Mouse (Mus musculus): ENCODE data around the gene Usp10. TPM values are rescaled to one million over a fixed set of nuclear protein-coding genes. Genes with fewer than 3 reads are reported as not detected.

Usp10 gene
- total and polyA plus RNA-seq, 3 experiments: 227 to 398 (median 263) TPM

DNA sequence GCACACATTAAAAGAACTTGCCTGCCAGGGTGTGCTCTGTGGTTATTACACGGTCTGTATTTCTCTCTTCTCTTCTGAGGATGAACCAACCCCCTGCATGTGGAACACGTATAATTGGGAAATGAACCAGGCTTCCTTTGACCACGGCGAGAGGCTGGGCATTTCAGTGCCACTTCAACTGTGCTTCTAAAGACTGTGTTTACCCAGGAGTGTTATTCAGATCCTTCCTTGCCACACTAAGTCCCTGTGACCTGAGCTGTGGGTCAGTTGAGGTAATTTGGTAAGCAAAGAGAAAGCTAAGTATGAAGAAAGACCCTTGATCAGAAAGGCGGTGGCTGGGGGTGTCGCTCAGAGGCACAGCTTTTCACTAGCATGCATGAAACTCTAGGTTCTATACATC lies 28.9 kb upstream of the Usp10 start:
- DNase-seq (ENCODE audit: low read depth, low spot score): no peak
- Histone ChIP-seq H3K79me2 (ENCODE audit: control insufficient read depth, insufficient read depth, low read length, poor library complexity) (no peaks in the 10 kb centered on the region), H3K36me3 (ENCODE audit: control insufficient read depth in 1 of 2, insufficient read depth in 2 of 2, low read length in 2 of 2) (no peaks in the 10 kb centered on the region; a peak in 1 of 4 replicates), H3K9me3 (replicated peaks; ENCODE audit: insufficient read depth, low read length) (no peaks in the 10 kb centered on the region), H3K4me3 (ENCODE audit: control insufficient read depth in 1 of 2, insufficient read depth in 1 of 2, low read depth in 2 of 2, low read length in 2 of 2) (no peak overlapping the region), H3K27ac (ENCODE audit: control insufficient read depth, low read depth, low read length) (no peak overlapping the region), H3K9ac (ENCODE audit: control insufficient read depth, low read depth, low read length, poor library complexity, severe bottlenecking) (no peak overlapping the region), H3K27me3 (ENCODE audit: control insufficient read depth in 1 of 2, insufficient read depth in 2 of 2, low read length in 2 of 2) (peaks cover 0 to 2% of the 10 kb centered on the region in 2 experiments; a peak in 1 of 4 replicates), H3K4me1 (ENCODE audit: control insufficient read depth in 1 of 2, insufficient read depth in 2 of 2, low read length in 2 of 2) (0 out of 4 replicates have a peak, but pooled peaks cover 0 to 11% of the 10 kb centered on the region in 2 experiments)
- TF ChIP-seq TBP (IDR thresholded peaks at IDR 0.05; ENCODE audit: low read depth, low read length) (no peak), BHLHE40 (IDR thresholded peaks at IDR 0.05; ENCODE audit: borderline replicate concordance, low read depth, low read length) (no peak), HCFC1 (IDR thresholded peaks at IDR 0.05; ENCODE audit: low read depth, low read length) (no peak), SIN3A (IDR thresholded peaks at IDR 0.05; ENCODE audit: low read length) (no peak)

DNA sequence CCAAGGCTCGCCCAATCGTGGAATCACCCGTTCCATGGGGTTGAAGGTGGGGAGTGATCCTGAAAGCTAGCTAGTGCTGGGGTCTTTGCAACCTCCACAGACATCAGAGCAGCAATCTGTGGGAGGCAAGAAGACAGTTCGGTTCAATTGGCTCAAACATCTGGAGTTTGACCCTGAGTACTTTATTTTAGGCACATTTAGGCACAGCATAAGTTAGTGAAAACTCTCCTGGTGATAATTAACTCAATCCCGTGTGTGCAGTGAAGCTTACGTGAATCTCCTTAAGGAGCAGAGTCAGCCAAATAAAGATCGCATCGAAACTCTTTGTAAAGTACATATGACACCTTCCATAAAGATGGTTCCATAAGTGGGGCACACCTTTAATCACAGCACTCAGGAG lies 28.2 kb upstream of the Usp10 start:
- no peak for TF ChIP-seq POLR2AphosphoS2 (IDR thresholded peaks at IDR 0.05; ENCODE audit: low read length)
- TF ChIP-seq ETS1 (IDR thresholded peaks at IDR 0.05; ENCODE audit: low read depth, low read length): no peak
- TF ChIP-seq MAX (IDR thresholded peaks at IDR 0.05; ENCODE audit: low read length): no peak
- Histone ChIP-seq H3K4me1 (ENCODE audit: control insufficient read depth in 1 of 2, insufficient read depth in 2 of 2, low read length in 2 of 2) (0 out of 4 replicates have a peak, but pooled peaks cover 0 to 11% of the 10 kb centered on the region in 2 experiments), H3K27me3 (ENCODE audit: control insufficient read depth in 1 of 2, insufficient read depth in 2 of 2, low read length in 2 of 2) (peaks cover 0 to 2% of the 10 kb centered on the region in 2 experiments; a peak in 1 of 4 replicates), H3K4me3 (ENCODE audit: control insufficient read depth in 1 of 2, insufficient read depth in 1 of 2, low read depth in 2 of 2, low read length in 2 of 2) (no peak overlapping the region), H3K9me3 (replicated peaks; ENCODE audit: insufficient read depth, low read length) (no peaks in the 10 kb centered on the region), H3K79me2 (ENCODE audit: control insufficient read depth, insufficient read depth, low read length, poor library complexity) (no peaks in the 10 kb centered on the region), H3K27ac (ENCODE audit: control insufficient read depth, low read depth, low read length) (no peak overlapping the region), H3K9ac (ENCODE audit: control insufficient read depth, low read depth, low read length, poor library complexity, severe bottlenecking) (no peak overlapping the region), H3K36me3 (ENCODE audit: control insufficient read depth in 1 of 2, insufficient read depth in 2 of 2, low read length in 2 of 2) (no peaks in the 10 kb centered on the region; a peak in 1 of 4 replicates)
- DNase-seq (ENCODE audit: low read depth, low spot score): no peak

DNA sequence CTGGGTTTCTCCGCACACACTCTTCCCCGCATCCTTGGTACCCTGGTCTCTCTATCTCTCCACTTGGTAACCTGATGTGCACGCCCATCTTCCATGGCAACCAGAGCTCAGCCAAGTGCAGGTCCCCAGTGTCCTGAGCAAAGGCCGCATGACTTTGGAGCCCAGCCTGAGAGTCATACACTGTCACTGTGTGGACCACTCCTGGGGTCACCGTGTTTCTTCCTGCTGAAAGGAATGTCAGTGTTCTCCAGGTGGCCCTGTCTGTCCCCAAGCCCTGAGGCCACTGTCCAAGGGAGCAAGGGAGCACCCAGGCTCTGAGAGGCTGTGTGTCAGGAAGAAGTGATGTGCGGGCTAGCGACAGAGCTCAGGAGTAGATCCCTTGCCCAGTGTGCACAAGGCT lies 26.9 kb upstream of the Usp10 start:
- Histone ChIP-seq H3K27ac (ENCODE audit: control insufficient read depth, low read depth, low read length) (no peak overlapping the region), H3K36me3 (ENCODE audit: control insufficient read depth in 1 of 2, insufficient read depth in 2 of 2, low read length in 2 of 2) (no peaks in the 10 kb centered on the region; a peak in 1 of 4 replicates), H3K79me2 (ENCODE audit: control insufficient read depth, insufficient read depth, low read length, poor library complexity) (no peaks in the 10 kb centered on the region), H3K4me1 (ENCODE audit: control insufficient read depth in 1 of 2, insufficient read depth in 2 of 2, low read length in 2 of 2) (0 out of 4 replicates have a peak, but pooled peaks cover 0 to 11% of the 10 kb centered on the region in 2 experiments), H3K27me3 (ENCODE audit: control insufficient read depth in 1 of 2, insufficient read depth in 2 of 2, low read length in 2 of 2) (peaks cover 0 to 2% of the 10 kb centered on the region in 2 experiments; a peak in 1 of 4 replicates), H3K4me3 (ENCODE audit: control insufficient read depth in 1 of 2, insufficient read depth in 1 of 2, low read depth in 2 of 2, low read length in 2 of 2) (no peak overlapping the region), H3K9me3 (replicated peaks; ENCODE audit: insufficient read depth, low read length) (no peaks in the 10 kb centered on the region), H3K9ac (ENCODE audit: control insufficient read depth, low read depth, low read length, poor library complexity, severe bottlenecking) (no peak overlapping the region)
- no peak for DNase-seq (ENCODE audit: low read depth, low spot score)
- TF ChIP-seq USF2 (IDR thresholded peaks at IDR 0.05; ENCODE audit: borderline replicate concordance in 1 of 2, insufficient read depth in 1 of 2, low read depth in 1 of 2, low read length in 2 of 2) (no peak), RAD21 (IDR thresholded peaks at IDR 0.05; ENCODE audit: low read depth, low read length) (no peak), POLR2A (IDR thresholded peaks at IDR 0.05; ENCODE audit: control insufficient read depth in 1 of 2, insufficient read depth in 1 of 2, low read depth in 1 of 2, low read length in 2 of 2, poor library complexity in 1 of 2) (no peak), SIN3A (IDR thresholded peaks at IDR 0.05; ENCODE audit: low read length) (no peak), MAX (IDR thresholded peaks at IDR 0.05; ENCODE audit: low read length) (no peak), USF1 (IDR thresholded peaks at IDR 0.05; ENCODE audit: low read depth, low read length) (no peak), ZC3H11A (IDR thresholded peaks at IDR 0.05; ENCODE audit: low read depth, low read length) (no peak), HCFC1 (IDR thresholded peaks at IDR 0.05; ENCODE audit: low read depth, low read length) (no peak), MYC (IDR thresholded peaks at IDR 0.05; ENCODE audit: low read depth, low read length) (no peak), E2F4 (IDR thresholded peaks at IDR 0.05; ENCODE audit: borderline replicate concordance, low read depth, low read length) (no peak), CTCF (IDR thresholded peaks at IDR 0.05 in 2 of 3, conservative IDR thresholded peaks at IDR 0.05 in 1 of 3; ENCODE audit: control insufficient read depth in 1 of 3, insufficient read depth in 1 of 3, low read depth in 2 of 3, low read length in 3 of 3, poor library complexity in 1 of 3, severe bottlenecking in 1 of 3) (no peak), MYB (IDR thresholded peaks at IDR 0.05; ENCODE audit: low read depth, low read length) (no peak), POLR2AphosphoS2 (IDR thresholded peaks at IDR 0.05; ENCODE audit: low read length) (no peak), JUND (IDR thresholded peaks at IDR 0.05; ENCODE audit: low read depth, low read length) (no peak), MXI1 (IDR thresholded peaks at IDR 0.05; ENCODE audit: low read depth, low read length) (no peak)
